Mouse (Mus musculus): ENCODE results near the gene Abhd6. TPM values are rescaled to one million over a fixed set of nuclear protein-coding genes. Genes with fewer than 3 reads are reported as not detected.

Abhd6 gene
- total RNA-seq, 2 experiments from 2014 or later, result 0.47 to 0.54 TPM

GRCm38 (mm10) chr14:8026769-8027531, 24.2 kb downstream of the Abhd6 start:
- no peak for ATAC-seq (replicated peaks; ENCODE audit: poor library complexity)

DNA sequence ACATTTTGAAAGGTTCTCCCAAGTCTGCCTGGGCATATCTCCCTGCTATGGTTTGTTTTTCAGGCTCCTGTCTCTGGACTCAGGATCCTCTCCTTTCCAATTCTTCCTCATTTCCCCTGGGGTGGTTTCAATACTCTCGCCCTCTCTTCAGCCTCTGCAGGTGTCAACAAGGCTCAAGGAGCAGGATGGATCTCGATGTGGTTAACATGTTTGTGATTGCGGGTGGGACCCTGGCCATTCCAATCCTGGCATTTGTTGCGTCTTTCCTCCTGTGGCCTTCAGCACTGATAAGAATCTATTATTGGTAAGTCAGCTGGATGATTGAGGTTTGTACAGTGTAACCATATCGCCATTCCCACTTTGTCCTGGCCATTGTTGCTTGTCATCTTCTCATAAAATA, 25.4 kb downstream of the Abhd6 start:
- ATAC-seq (replicated peaks; ENCODE audit: poor library complexity), result no peak

DNA sequence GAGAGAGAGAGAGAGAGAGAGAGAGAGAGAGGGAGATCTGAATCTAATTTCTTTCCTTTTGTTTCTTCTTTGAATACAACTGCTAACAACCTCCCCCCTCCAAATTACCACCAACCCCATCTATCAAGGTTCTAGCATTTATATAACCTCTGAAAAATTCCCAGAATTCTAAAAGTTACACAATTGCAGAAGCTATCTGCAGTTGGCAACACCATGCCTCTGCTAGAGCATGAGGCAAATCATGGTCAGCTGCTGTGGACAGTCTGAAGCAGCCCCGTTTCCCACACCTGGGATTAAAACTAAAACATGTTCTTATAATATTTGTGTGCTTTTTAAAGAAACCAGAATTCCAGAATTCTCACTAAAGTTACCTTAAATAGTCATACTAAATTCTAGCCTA, 27.1 kb downstream of the Abhd6 start:
- ATAC-seq (replicated peaks; ENCODE audit: poor library complexity), result no peak

DNA sequence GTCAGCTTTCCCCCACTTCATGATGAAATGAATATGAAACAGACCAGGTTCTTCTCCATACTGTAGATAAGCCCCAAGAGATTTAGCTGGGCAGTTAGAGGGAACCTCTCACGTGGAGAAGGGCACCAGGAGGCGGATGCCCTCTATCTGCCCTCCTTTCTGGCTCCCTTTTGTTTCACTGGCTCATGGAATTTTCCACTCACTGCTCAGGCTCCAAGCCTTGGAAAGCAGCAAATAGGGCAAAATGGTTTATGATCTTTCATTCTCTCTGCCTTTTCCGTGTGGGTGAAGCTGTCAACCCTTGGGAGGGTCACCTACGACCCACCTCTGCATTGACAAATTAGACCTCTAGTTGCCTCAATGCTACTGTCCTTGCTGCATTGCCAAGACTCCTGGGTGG, 27.8 kb downstream of the Abhd6 start:
- ATAC-seq (replicated peaks; ENCODE audit: poor library complexity), result no peak

DNA sequence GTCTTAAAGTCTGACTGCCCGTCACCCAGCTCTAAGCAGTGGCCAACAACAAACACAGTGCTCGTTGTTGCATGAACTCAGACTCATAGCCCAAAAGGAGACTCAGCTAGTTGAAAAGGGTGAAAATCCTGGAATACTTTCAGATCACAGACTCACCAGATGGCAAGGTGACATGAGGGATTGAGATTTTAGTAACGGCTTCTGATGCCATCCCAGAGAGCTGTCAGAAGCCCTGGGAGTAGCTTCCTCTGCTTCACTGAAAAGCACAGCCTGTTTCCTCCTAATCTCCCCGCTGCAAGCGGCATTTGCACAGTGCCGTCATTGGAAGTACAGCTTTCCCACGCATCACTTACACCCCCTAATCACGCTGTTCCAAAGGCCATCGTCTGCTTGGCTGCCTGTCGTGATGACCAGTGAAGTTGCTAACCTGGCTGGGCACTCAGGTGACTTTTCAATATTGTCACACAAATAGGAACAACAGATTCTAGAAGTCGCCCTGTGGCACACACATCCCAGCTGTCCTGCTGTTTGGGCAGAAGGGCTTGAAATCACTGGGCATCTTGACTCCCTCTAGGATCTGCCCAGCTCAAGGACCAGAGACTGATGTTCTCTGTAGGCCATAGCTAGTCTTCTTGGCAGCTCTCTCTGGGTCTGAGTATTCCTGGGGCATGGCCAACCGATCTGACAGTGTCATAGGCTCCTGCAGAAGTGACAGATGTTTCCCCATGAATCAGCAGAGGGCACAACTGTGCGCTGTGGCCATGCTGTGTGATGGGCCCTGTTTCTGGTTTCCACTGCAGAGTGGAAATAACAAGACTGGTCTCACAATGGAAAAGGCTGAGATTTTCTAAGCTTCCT, 29.6 kb downstream of the Abhd6 start:
- no peak for ATAC-seq (replicated peaks; ENCODE audit: poor library complexity)

DNA sequence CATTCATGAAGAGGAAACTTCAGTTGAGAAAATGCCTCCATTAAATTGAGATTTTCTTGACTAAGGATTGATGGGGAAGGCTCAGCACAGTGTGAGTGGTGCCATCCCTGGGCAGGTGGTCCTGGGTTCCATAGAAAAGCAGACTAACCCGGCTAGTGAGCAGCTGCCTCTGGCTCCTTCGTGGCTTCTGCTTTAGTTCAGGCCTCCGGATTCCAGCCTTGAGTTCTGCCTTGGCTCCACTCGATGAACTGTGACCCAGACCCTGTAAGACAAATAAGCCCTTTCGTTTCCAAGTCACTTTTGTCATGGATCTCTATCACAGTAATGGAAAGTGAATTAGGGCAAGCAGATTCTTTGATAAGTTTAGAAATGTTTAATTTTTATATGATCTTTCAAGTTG, 31.9 kb downstream of the Abhd6 start:
- no peak for ATAC-seq (replicated peaks; ENCODE audit: poor library complexity)

- no peak for ATAC-seq (replicated peaks; ENCODE audit: poor library complexity)
These were observed 33.2 kb downstream of the Abhd6 start for GRCm38 (mm10) chr14:8035951-8036350.

GRCm38 (mm10) chr14:8036406-8036805, 33.7 kb downstream of the Abhd6 start:
- no peak for ATAC-seq (replicated peaks; ENCODE audit: poor library complexity)

DNA sequence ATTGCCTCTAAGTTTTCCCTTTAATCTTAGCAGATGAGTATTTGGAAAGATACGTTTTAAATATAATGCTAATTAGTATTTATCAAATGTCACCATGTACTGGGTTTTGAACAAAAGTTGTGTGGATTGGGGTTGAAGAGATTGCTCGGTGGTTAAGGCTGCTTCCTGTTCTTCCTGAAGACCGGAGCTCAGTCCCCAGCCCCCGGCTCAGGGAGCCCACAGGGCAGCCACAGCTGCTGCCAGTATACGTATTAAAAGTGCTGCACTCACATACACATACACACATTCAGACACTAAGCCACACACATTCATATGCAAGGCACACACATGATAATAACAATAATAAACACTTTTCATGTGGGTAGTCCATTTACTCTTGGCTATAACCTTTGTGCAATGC, 35.4 kb downstream of the Abhd6 start:
- ATAC-seq (replicated peaks; ENCODE audit: poor library complexity), result peak; percentile 63

- ATAC-seq (replicated peaks; ENCODE audit: poor library complexity), result peak; percentile 48; the same call in 1 of the 2 replicates
These were observed 36.2 kb downstream of the Abhd6 start for GRCm38 (mm10) chr14:8038791-8039448.

GRCm38 (mm10) chr14:8040179-8040578, 37.5 kb downstream of the Abhd6 start:
- no peak for ATAC-seq (replicated peaks; ENCODE audit: poor library complexity)

DNA sequence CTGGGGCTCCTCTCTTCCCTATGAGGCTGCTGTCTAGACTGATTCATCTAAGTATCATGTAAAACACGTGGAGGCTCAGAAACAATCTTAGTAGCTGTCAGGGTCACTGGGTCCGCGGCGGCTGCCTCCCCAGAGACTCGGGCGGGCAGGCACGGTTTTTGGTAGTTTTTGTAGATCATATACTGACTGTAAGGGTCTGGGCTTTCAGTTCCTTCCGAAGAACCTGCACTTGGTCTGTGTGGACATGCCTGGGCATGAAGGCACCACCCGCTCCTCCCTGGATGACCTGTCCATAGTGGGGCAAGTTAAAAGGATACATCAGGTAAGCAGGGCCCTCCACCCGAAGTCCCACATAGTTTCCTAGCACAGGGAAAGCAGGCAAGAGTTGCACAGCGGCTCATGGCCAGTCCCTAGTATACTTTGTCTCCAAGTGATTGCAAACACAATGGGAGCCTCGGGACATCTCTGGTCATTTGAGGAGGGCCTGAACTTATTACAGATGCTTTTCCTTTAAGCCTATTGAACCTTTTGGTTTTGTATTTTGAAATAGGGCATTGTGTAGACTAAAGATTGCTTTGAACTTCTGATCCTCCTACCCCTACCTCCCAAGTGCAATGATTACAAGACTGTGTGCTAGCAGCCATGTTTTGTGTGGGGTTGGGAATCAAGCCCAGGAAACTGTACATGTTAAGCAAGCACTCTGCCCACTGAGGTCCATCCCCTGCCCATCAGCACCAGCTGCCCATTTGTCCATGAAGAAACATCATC, 38.4 kb downstream of the Abhd6 start:
- ATAC-seq (replicated peaks; ENCODE audit: poor library complexity), result no peak

DNA sequence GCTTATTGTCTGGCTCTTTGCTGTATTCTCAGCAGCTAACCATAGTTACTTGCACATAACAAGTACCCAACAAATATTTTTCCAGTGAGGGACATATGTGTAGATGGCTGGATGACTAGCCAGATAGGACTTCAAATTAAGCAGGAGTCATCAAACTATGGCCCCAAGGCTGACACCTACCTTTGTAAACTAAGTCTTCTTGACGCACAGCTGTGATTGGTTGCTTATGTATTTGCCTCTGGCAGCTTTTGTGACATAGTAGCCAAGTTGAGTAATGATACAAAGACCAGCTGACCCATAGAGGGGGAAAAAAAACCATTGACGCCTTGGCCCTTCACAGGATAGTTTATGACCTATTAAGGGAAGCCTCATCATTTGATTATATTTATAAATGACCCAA, 39.4 kb downstream of the Abhd6 start:
- no peak for ATAC-seq (replicated peaks; ENCODE audit: poor library complexity)

GRCm38 (mm10) chr14:8042577-8042976, 39.9 kb downstream of the Abhd6 start:
- no peak for ATAC-seq (replicated peaks; ENCODE audit: poor library complexity)

DNA sequence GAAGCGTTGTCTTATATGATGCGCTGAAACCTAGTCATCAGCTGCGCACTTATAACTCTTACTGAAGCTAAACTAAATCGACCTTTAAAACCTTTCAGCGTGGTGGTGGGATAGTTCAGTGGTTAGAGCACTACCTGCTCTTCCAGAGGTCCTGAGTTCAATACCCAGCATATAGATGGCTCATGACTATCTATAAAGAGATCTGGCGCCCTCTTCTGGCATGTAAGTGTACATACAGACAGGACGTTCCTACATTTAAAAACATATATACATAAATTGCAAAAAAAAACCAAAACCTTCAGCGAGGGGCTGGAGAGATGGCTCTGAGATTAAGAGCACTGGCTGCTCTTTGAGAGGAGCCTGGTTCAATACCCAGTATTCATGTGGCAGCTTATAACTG, 41.6 kb downstream of the Abhd6 start:
- ATAC-seq (replicated peaks; ENCODE audit: poor library complexity), result peak; percentile 86

GRCm38 (mm10) chr14:8044786-8045185, 42.1 kb downstream of the Abhd6 start:
- ATAC-seq (replicated peaks; ENCODE audit: poor library complexity), result no peak

- ATAC-seq (replicated peaks; ENCODE audit: poor library complexity), result no peak
These were observed 42.6 kb downstream of the Abhd6 start for GRCm38 (mm10) chr14:8045187-8045846.

- ATAC-seq (replicated peaks; ENCODE audit: poor library complexity), result no peak
These were observed 44.1 kb downstream of the Abhd6 start for GRCm38 (mm10) chr14:8046839-8047238.

- no peak for ATAC-seq (replicated peaks; ENCODE audit: poor library complexity)
These were observed 46.6 kb downstream of the Abhd6 start for GRCm38 (mm10) chr14:8049334-8049733.

DNA sequence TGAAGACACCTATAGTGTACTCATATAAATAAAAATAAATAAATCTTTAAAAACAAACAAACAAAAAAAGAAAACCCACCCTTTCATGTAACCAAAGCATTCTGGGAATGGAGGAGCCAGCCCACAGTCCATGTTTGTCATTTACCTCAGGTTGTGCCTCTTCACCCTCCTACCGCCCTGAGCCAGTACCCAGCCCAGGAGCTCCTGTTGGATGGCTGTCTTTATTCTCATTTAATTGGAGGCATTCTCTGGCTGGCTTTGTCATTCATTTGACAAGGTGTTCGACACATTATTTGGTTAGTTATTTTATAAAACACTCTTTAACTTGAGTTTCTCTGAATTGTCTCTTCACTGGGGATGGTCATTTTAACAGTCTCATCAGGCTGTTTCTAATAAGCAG, 49.2 kb downstream of the Abhd6 start:
- ATAC-seq (replicated peaks; ENCODE audit: poor library complexity), result no peak

All from megakaryocyte progenitor cell, adult 5-6 weeks (primary cell).